Mouse (Mus musculus) megakaryocyte, embryonic 14.5 days (primary cell): ENCODE results near the gene Esr2. TPM values are rescaled to one million over a fixed set of nuclear protein-coding genes. Genes with fewer than 3 reads are reported as not detected.

Experiments
- H3K27me3 ChIP-seq: replicated peaks from 2 replicates; pipeline ENCODE3; 2012; ENCODE audit warnings: inconsistent platforms
- H3K36me3 ChIP-seq: replicated peaks from 2 replicates; pipeline ENCODE3; 2012; ENCODE audit warnings: low read length, inconsistent platforms, mixed read lengths
- H3K4me1 ChIP-seq: 2 replicates; pipeline ENCODE4 v1.6.1; 2012; ENCODE audit warnings: inconsistent platforms
- H3K4me3 ChIP-seq: replicated peaks from 2 replicates; pipeline ENCODE3; 2012; ENCODE audit warnings: moderate library complexity, mild to moderate bottlenecking, inconsistent platforms
- H3K9me3 ChIP-seq: 2 replicates; pipeline ENCODE4 v1.6.1; 2012; ENCODE audit warnings: inconsistent platforms
- FLI1 ChIP-seq: IDR thresholded peaks from 2 replicates; pipeline ENCODE4 v1.6.1; 2012; ENCODE audit warnings: low read length, inconsistent platforms, mixed read lengths
- GATA1 ChIP-seq: IDR thresholded peaks from 3 replicates; pipeline ENCODE4 v1.6.1; 2012; ENCODE audit warnings: mixed read lengths, low read length, inconsistent platforms, borderline replicate concordance
- polyA plus RNA-seq: library from polyadenylated mRNA; stranded (reverse); fragments of >175 nt; gene quantifications from 2 replicates; pipeline ENCODE4 v1.2.3, GENCODE M21; 2012; ENCODE audit warnings: low replicate concordance; ENCODE audit not compliant: insufficient read depth

Esr2 gene
- polyA plus RNA-seq, 1 experiment = not detected

DNA sequence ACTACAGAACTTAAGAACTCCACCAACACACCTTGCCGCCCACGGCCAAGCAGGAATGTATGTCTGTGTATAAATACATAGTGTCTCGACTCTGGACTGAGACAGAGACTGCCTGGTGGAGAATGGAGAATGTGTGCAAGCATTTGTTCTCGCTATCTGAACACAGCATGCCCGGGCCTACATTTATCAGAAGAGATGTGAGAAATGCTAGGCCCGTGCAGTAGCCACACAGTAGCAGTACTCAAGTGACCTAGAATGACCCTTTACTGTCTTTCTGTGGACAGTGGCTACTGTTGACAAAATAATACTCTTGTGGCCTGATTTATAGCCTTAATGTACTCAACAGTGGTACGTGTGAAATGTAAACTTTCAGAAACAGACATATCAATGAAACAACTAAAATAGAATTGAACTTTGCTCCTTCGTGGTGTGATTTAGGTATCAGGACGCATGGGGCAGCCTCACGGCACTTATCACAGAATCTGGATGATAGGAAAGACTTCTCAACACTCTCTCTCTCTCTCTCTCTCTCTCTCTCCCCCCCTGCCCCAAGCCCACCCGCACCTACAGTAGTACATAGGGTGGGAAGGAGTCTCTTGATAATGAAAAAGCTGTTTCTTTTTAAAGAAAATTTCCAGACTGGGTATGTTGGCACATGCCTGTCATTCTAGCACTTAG lies 84.1 kb downstream of the Esr2 start:
- Histone ChIP-seq H3K36me3 (no peaks in the 10 kb centered on the region), H3K4me3 (no peak overlapping the region), H3K27me3 (no peaks in the 10 kb centered on the region), H3K4me1 (no peaks in the 10 kb centered on the region), H3K9me3 (no peaks in the 10 kb centered on the region)
- no peak for TF ChIP-seq GATA1
- TF ChIP-seq FLI1 = no peak

DNA sequence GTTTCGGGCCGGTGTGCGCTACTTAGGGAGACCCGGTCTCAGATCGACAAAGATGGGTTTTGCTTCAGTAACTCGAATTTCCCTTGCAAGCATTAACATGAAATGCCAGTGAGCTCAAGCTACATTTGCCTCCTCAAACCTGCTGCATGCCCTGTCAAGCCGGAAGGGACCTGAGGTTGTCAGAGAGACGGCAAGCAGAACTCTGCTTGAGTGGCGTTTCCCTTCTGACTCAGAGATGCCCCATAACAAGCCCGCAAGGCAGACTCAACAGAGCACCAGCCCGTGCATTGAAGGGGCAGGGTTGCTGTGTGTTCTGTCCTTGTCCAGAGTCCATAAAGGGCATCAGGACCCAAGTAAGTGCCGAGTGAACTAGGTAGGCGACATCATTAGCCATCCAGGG lies 90.0 kb downstream of the Esr2 start:
- no peak overlapping the region for H3K4me3 ChIP-seq
- TF ChIP-seq FLI1 (no peak), GATA1 (no peak)
- H3K9me3 ChIP-seq = no peaks in the 10 kb centered on the region
- no peaks in the 10 kb centered on the region for H3K36me3 ChIP-seq
- H3K4me1 ChIP-seq = peaks cover 7% of the 10 kb centered on the region
- H3K27me3 ChIP-seq = peaks cover 13% of the 10 kb centered on the region

DNA sequence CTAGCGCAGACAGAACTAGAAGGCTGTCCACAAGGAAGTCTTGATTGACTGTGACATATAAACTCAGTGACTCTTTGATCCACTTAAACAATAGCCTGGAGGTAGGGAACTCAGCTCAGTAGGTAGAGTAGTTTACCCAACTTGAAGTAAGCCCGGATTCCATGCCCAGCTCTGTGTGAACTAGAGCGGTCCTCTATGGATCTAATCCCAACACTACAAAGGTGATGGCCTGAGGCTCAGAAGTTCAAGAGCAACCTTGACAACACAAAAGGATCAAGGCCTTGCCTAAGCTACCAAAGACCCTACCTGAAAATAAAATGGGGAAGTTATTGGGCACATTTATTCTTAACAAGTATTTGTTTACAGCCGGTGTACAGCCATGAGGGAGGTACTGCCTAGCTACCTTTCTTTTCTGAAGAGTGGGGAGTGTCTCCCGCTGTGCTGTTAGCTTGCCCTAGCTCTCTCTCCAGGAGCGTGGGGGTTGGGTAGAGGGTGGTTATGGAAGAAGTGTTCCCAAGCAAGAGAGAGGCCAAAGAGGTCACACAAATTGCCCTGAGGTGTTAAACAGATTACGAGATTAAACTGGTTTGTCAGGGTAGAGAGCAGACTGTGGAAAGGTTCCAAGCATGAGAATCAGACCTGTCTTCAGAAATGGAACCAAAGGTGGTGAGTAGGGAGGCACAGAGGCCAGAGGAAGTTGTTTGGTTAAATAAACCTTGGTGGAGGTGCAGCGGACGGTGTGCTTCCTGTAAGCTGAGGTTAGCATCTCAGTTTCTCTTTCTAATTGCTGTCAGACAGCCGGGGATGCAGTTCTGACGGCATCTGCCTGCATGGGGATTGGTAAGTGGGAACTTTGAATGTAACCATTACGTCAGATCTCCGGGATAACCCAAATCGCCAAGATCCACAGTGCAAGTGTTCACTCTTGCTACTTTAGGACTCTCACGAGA lies 90.8 kb downstream of the Esr2 start:
- Histone ChIP-seq H3K36me3 (no peaks in the 10 kb centered on the region), H3K9me3 (no peaks in the 10 kb centered on the region), H3K4me1 (peaks cover 7% of the 10 kb centered on the region), H3K4me3 (no peak overlapping the region), H3K27me3 (peaks cover 17% of the 10 kb centered on the region)
- TF ChIP-seq FLI1 (no peak), GATA1 (no peak)

DNA sequence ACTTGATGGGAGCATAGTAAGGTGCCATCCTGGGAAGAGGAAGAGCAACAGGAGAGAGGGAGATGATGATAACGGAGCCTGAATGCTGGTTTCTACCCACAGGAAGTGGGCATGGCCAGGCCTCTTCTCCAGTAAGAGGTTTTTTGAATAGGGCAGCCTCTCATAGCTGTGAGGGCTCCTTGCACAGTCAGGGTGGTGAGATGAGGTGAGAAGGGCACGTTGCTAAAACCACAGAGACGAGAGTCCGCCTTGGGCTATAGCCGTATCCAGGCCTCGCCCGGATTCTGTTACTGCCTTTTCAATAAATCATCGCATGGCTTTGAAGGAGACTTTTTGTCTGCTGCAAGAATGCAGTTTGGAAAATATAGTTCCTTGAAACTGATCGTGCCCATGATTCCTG lies 92.0 kb downstream of the Esr2 start:
- H3K36me3 ChIP-seq = no peaks in the 10 kb centered on the region
- TF ChIP-seq FLI1 (no peak), GATA1 (no peak)
- no peak overlapping the region for H3K4me3 ChIP-seq
- H3K27me3 ChIP-seq = peaks cover 25% of the 10 kb centered on the region
- no peaks in the 10 kb centered on the region for H3K9me3 ChIP-seq
- peaks cover 7% of the 10 kb centered on the region for H3K4me1 ChIP-seq

DNA sequence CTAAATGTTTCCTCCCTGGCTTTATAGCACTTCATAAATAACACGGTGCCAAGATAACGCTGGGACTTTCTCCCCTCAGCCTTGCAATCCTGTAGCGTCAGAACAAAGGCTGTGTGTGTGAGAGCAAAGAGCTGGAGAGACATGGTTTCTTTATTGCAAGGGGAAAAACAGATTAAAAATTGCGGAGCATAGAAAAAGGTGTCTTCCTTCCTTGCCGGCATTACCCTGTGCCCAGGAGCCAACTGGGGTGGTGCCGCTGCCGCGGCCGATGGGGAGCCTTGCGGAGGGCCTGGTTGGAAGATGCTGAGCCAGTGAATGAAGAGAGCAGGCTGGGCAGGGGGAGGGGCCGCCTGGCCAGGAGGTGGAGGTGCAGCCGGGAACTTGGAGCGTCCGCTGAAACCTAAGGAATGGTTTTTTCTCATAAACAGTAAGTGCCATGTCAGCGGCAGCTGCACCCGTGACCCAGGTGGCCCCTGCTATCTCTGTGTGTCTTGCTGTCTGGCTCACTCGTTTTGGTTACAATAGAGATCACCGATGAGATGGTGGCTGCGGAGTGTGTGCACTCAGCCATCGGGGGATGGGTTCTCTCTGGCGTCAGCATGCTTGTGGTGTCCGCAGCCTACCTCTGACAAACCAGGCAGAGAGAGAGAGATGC lies 95.4 kb downstream of the Esr2 start:
- H3K36me3 ChIP-seq = no peaks in the 10 kb centered on the region
- H3K4me3 ChIP-seq = no peak overlapping the region
- peaks cover 21% of the 10 kb centered on the region for H3K27me3 ChIP-seq
- H3K9me3 ChIP-seq = no peaks in the 10 kb centered on the region
- no peak for TF ChIP-seq FLI1
- TF ChIP-seq GATA1 = no peak
- peaks cover 7% of the 10 kb centered on the region for H3K4me1 ChIP-seq

DNA sequence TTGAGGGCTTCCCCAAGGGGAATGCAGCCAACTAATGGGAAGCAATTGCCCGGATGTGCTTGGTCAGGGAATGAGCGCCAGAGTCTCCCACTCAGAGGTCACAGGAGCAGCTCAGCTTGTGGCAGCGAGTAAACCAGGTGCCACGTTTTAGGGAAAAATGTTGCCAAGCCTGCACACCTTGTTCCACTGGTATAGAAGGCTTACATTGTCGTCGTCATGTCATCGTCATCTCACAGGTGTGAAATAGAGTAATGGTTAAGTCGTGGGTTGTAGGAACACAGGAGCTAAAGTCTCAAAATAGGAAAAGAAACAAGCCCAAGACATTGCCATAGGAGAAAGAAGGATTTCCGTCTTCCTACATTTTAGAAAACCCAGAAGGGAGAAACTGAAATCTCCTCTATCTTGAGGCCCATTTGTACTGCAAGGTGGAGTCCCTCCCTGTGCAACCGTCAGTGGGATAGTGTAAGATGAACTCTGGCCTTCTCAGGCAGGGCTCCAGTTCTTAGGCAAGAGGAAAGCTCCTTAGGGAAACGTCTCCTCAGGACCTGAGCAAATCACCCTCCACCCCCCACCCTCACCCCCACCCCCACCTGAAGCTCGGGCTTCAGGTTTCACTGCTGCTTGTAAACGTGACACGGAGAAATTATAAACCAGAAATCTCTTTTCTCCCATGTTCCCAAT lies 96.0 kb downstream of the Esr2 start:
- Histone ChIP-seq H3K4me1 (peaks cover 7% of the 10 kb centered on the region), H3K27me3 (peaks cover 21% of the 10 kb centered on the region), H3K9me3 (no peaks in the 10 kb centered on the region), H3K36me3 (no peaks in the 10 kb centered on the region), H3K4me3 (no peak overlapping the region)
- TF ChIP-seq FLI1 = no peak
- no peak for TF ChIP-seq GATA1

DNA sequence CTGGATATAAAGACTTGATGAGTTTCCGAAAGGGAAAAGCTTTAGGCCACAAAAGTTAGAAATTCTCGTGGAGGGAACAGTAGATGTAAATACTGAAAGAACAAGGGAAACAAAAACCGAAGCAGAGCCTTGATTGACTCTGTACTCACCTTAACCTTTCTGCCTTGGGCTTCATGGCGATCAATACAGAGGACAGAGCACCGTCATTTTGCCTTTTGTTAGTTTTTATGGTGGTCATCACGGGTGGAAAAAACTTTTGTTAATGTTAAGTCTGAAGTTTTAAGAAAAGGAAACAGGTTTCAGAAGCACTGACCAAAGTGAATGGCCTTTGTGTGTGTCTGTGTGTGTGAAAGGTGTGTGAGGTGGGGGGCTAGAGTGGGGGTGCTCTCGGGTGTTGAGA lies 103.1 kb downstream of the Esr2 start:
- no peak for TF ChIP-seq GATA1
- Histone ChIP-seq H3K4me3 (no peak overlapping the region), H3K4me1 (no peaks in the 10 kb centered on the region), H3K9me3 (no peaks in the 10 kb centered on the region), H3K27me3 (peaks cover 7% of the 10 kb centered on the region), H3K36me3 (no peaks in the 10 kb centered on the region)

DNA sequence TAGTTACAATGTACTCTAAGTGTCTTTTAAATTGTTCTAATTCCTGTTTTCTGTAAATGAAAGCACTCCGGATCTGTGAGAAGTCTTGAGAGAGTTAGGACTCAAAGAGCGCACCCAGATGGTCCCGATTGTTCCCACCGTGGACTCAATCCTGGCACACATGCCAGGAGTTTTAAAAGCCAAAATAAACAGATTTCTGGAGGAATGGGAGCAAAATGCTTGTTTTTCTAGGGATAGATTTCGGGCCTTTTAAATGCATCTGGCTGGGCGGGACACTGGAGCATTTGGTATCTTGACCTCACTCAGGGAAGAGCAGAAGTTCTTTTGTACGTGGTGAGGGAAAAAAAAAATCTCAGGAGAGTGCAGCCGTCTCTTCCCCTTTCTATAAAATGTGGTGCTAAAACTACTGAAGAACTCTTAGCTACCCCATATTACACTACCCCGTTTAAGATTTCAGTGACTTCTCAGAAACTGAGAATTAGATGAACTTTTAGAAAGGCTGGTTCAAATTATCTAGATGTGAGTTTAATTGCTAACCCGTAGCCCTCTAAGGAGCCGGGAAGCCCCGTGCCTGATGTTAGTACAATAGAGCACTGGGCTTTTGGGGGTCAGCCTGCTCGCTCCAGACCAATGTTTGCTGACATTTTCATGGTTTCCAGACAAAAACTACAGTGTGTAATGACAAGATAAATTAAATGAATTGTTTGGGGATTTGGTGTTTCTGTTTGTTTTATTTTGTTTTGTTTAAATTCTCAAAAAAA lies 103.8 kb downstream of the Esr2 start:
- Histone ChIP-seq H3K9me3 (no peaks in the 10 kb centered on the region), H3K4me3 (no peak overlapping the region), H3K36me3 (no peaks in the 10 kb centered on the region), H3K27me3 (peaks cover 7% of the 10 kb centered on the region), H3K4me1 (no peaks in the 10 kb centered on the region)
- TF ChIP-seq FLI1 (no peak), GATA1 (no peak)
